Mouse (Mus musculus) intestine, embryonic 15.5 days (tissue): Measurements from ENCODE around the gene Cul4b. TPM values are rescaled to one million over a fixed set of nuclear protein-coding genes. Genes with fewer than 3 reads are reported as not detected.
"Not testable (repeated sequence)": the region's sequence is repeated elsewhere in the genome, so short reads cannot be mapped to it uniquely, and the experiment has no call there.

Source experiments
- ATAC-seq: fragments of 200-750 bp; cut with Nextera tagmentation; 2 replicates; pipeline ENCODE4 v1.8.0; 2017; ENCODE audit warnings: moderate TSS enrichment, moderate library complexity
- H3K27ac ChIP-seq: fragments of 300-500 bp; sonication (generic); 2 replicates; pipeline ENCODE4 v1.5.1; 2015; ENCODE audit warnings: mild to moderate bottlenecking, inconsistent platforms
- H3K27me3 ChIP-seq: fragments of 300-500 bp; sonication (generic); replicated peaks from 2 replicates; pipeline ENCODE4 v1.6.1; 2015; ENCODE audit warnings: inconsistent platforms
- H3K36me3 ChIP-seq: fragments of 300-500 bp; sonication (generic); 2 replicates; pipeline ENCODE4 v1.6.1; 2015; ENCODE audit warnings: inconsistent platforms
- H3K4me1 ChIP-seq: fragments of 300-500 bp; sonication (generic); replicated peaks from 2 replicates; pipeline ENCODE4 v1.6.1; 2015; ENCODE audit warnings: inconsistent platforms
- H3K4me2 ChIP-seq: fragments of 300-500 bp; sonication (generic); replicated peaks from 2 replicates; pipeline ENCODE4 v1.6.1; 2015; ENCODE audit warnings: mild to moderate bottlenecking, inconsistent platforms
- H3K4me3 ChIP-seq: fragments of 300-500 bp; sonication (generic); replicated peaks from 2 replicates; pipeline ENCODE4 v1.5.1; 2015; ENCODE audit warnings: inconsistent platforms
- H3K9ac ChIP-seq: fragments of 300-500 bp; sonication (generic); 2 replicates; pipeline ENCODE4 v1.6.1; 2015; ENCODE audit warnings: inconsistent platforms
- H3K9me3 ChIP-seq: fragments of 300-500 bp; sonication (generic); 2 replicates; pipeline ENCODE4 v1.6.1; 2016; ENCODE audit warnings: inconsistent platforms
- WGBS: fragments of 180-500 bp; shearing (Covaris S2); methylation state at CpG from one replicate; pipeline ENCODE4 v1.1.7; 2015; 5-methylcytosine and 5-hydroxymethylcytosine counted together
- polyA plus RNA-seq: library from polyadenylated mRNA; unstranded; fragments of >200 nt; fragmentation: Nextera tagmentation; extraction: Ambion mirVana; gene quantifications from 2 replicates; pipeline ENCODE4 v1.2.1, GENCODE M21; 2015

Cul4b gene
- polyA plus RNA-seq, 1 experiment from 2014 or later, result 29.3 TPM

DNA sequence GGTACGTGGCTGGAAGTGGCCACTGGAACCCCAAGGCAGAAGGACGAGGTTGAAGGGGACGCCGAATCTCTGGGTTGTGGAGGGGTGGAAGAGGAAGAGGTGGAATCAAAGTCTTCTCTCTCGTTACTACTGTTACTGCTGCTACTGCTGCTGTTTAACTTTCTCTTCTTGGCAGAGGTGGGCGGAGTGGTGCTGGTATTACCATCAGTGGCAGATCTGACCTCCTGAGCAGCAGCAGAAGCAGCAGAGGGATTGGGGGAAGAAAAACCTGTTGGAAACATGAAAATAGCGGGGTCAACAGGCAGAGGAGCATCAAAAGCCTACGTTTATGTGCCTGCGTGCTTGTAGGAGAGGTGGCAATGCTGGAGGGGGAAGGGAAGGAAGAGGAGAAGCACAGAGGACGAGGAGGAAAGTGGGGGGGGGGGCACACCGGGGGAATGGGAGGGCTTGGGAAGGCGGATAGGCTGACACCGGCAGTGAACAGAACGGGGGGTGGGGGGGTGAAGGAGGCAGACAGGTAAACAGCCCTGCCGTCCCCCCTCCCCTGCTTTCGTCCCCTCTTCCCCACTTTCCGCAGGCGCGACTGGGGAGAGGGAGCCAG lies 12.0 kb downstream of the Cul4b start:
- 18% methylated on average over 12 of the region's 19 CpGs for whole genome bisulfite sequencing
- H3K4me1 ChIP-seq, result no peaks in the 10 kb centered on the region

GRCm38 (mm10) chrX:38553255-38553654 lies 22.7 kb downstream of the Cul4b start:
- Histone ChIP-seq H3K36me3 (no peaks in the 10 kb centered on the region), H3K27me3 (no peaks in the 10 kb centered on the region), H3K9me3 (no peaks in the 10 kb centered on the region), H3K4me1 (no peaks in the 10 kb centered on the region), H3K4me2 (no peak overlapping the region), H3K27ac (no peak overlapping the region), H3K4me3 (no peak overlapping the region), H3K9ac (no peak overlapping the region)
- no peak for ATAC-seq

More for the DNA sequence above, 12.0 kb downstream of the Cul4b start:
- Histone ChIP-seq H3K27ac (peak overlapping the region; percentile 95), H3K27me3 (no peaks in the 10 kb centered on the region), H3K4me2 (peak overlapping the region; percentile 65), H3K9ac (peak overlapping the region; percentile 60), H3K4me3 (peak overlapping the region; percentile 54), H3K9me3 (no peaks in the 10 kb centered on the region), H3K36me3 (no peaks in the 10 kb centered on the region)
- peak; percentile 7; the same call in 1 of the 2 replicates for ATAC-seq

- Histone ChIP-seq H3K9ac (no peak overlapping the region), H3K27me3 (no peaks in the 10 kb centered on the region), H3K36me3 (no peaks in the 10 kb centered on the region), H3K9me3 (no peaks in the 10 kb centered on the region), H3K4me2 (no peak overlapping the region), H3K4me3 (no peak overlapping the region), H3K27ac (no peak overlapping the region), H3K4me1 (no peaks in the 10 kb centered on the region)
- 6% methylated on average over 7 of the region's 7 CpGs for WGBS
- no peak for ATAC-seq
Observed at GRCm38 (mm10) chrX:38514556-38514955, 61.4 kb downstream of the Cul4b start.

DNA sequence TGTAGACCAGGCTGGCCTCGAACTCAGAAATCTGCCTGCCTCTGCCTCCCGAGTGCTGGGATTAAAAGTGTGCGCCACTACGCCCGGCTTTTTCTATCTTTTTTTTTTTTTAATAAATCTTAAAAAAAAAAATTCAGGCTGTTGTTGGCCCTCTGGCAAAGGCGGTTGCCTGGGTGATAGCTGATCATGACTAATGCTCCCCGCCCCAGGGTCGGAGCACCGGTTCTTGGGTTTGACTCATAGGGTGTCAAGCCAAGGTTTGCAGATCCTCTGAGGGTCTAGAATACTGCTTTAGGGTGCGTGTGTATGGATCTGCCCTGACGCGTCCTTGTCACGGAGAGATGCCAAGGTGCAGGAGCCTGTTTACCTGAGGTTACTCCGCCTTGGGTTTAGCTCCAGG lies 71.2 kb downstream of the Cul4b start:
- WGBS, result 89% methylated on average over 14 of the region's 14 CpGs
- no peak overlapping the region for H3K27ac ChIP-seq
- ATAC-seq, result no peak

DNA sequence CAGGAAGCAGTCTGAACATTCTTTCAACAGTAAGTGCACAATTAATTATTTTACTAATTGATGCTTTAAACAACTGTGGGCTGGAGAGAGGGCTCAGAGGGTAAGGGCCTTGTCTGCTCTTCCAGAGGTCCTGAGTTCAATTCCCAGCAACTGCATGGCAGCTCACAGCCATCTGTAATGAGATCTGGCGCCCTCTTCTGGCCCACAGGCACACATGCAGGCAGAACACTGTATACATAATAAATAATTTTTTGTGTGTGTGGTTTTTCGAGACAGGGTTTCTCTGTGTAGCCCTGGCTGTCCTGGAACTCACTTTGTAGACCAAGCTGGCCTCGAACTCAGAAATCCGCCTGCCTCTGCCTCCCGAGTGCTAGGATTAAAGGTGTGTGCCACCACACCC lies 73.8 kb downstream of the Cul4b start:
- not testable (repeated sequence) for ATAC-seq, H3K4me1 ChIP-seq, H3K4me3 ChIP-seq, H3K4me2 ChIP-seq, H3K27me3 ChIP-seq, H3K27ac ChIP-seq, H3K9me3 ChIP-seq, H3K36me3 ChIP-seq, H3K9ac ChIP-seq
- 69% methylated on average over 5 of the region's 5 CpGs for WGBS

More for the DNA sequence above, 71.2 kb downstream of the Cul4b start:
- Histone ChIP-seq H3K9me3 (no peaks in the 10 kb centered on the region), H3K9ac (no peak overlapping the region), H3K4me1 (no peaks in the 10 kb centered on the region), H3K27me3 (no peaks in the 10 kb centered on the region), H3K4me3 (no peak overlapping the region), H3K4me2 (no peak overlapping the region), H3K36me3 (no peaks in the 10 kb centered on the region)

DNA sequence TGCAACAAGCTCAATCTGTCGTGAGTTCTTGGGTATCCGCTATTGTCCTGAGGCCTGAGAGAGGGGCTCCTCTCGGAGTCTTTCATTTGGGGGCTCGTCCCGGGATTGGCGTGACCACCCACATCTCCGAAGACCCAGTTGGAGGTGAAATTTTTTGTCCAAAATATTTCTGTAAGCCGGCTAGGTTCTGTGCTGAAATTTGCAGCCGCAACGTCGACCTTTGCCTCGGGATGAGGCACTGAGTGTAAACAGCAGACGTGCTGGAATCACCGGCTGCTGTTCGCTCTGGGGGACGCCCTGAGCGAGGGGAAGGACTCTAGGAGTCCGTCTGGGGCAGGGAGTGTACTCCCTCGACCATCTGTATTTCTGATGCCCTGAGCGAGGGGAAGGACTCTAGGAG lies 90.5 kb downstream of the Cul4b start:
- H3K27ac ChIP-seq, H3K27me3 ChIP-seq, H3K9ac ChIP-seq, H3K36me3 ChIP-seq, H3K4me3 ChIP-seq, H3K4me1 ChIP-seq, H3K9me3 ChIP-seq, ATAC-seq: not testable (repeated sequence)
- H3K4me2 ChIP-seq, result peak overlapping the region; percentile 42
- WGBS, result 28% methylated on average over 20 of the region's 20 CpGs

Other genes starting within 250 kb of the Cul4b start
- gene Lamp2, start 119.7 kb downstream of the Cul4b start, polyA plus RNA-seq, result 149 and 158 TPM in 2 replicates
- gene Mcts1, start 24.4 kb upstream of the Cul4b start, polyA plus RNA-seq, result 95.2 and 104 TPM in 2 replicates
- gene C1galt1c1, start 58.9 kb upstream of the Cul4b start, polyA plus RNA-seq, result 57.8 and 60.9 TPM in 2 replicates
- 0.18 and 0.37 TPM in 2 replicates for gene 6030498E09Rik, start 196.5 kb upstream of the Cul4b start, polyA plus RNA-seq